Mouse (Mus musculus): Measurements from ENCODE around the gene Ap3b1.

GRCm38 (mm10) chr13:94381829-94382675, 23.3 kb downstream of the Ap3b1 start:
- no peak for TF ChIP-seq CTCF (IDR thresholded peaks at IDR 0.05; ENCODE audit: low read depth, low read length)
- TF ChIP-seq POLR2A (IDR thresholded peaks at IDR 0.05; ENCODE audit: insufficient read depth, low read length), result no peak
